Mouse (Mus musculus): ENCODE results near the gene Serpina3j. TPM values are rescaled to one million over a fixed set of nuclear protein-coding genes. Genes with fewer than 3 reads are reported as not detected.

The Serpina3j gene
- total RNA-seq, 2 experiments from 2014 or later = not detected

Other genes with a start within 250 kb of the Serpina3j start
- gene Serpina5, start 213.4 kb upstream of the Serpina3j start, total RNA-seq (2021) = under 1 TPM; 0.12 to 0.18 TPM
- not detected for gene Serpina3a, start 201.8 kb upstream of the Serpina3j start, total RNA-seq (2021)
- gene Serpina3b, start 186.6 kb upstream of the Serpina3j start, total RNA-seq (2021) = under 1 TPM in 1 of 2 experiments, not detected in 1; 0.21 TPM
- gene Serpina3c, start 160.7 kb upstream of the Serpina3j start, total RNA-seq (2021) = 1 to 10 TPM; 3.1 to 6.1 TPM
- gene Serpina3f, start 100.0 kb upstream of the Serpina3j start, total RNA-seq (2021) = 1 to 10 TPM; 1.4 to 1.5 TPM
- 10 to 100 TPM; 14.3 to 16.7 TPM for gene Serpina3g, start 78.3 kb upstream of the Serpina3j start, total RNA-seq (2021)
- 1 to 10 TPM; 1.2 to 2.4 TPM for gene Serpina3i, start 51.4 kb upstream of the Serpina3j start, total RNA-seq (2021)
- gene Serpina3k, start 23.9 kb downstream of the Serpina3j start, total RNA-seq (2021) = 100 to 1,000 TPM; 111 to 340 TPM
- 100 to 1,000 TPM in 1 of 2 experiments, 10 to 100 TPM in 1; 40.0 to 128 TPM for gene Serpina3m, start 23.9 kb downstream of the Serpina3j start, total RNA-seq (2021)
- 100 to 1,000 TPM in 1 of 2 experiments, 10 to 100 TPM in 1; 59.9 to 180 TPM for gene Serpina3n, start 92.2 kb downstream of the Serpina3j start, total RNA-seq (2021)
- under 1 TPM in 1 of 2 experiments, not detected in 1; 0.39 TPM for gene Gsc, start 158.8 kb downstream of the Serpina3j start, total RNA-seq (2021)